Mouse (Mus musculus) myocyte (in vitro differentiated cells): ENCODE results near the gene Slc35a2. TPM values are rescaled to one million over a fixed set of nuclear protein-coding genes. Genes with fewer than 3 reads are reported as not detected.

Experiments used
- H3K27me3 ChIP-seq: one replicate; pipeline ENCODE4 v1.6.1; 2011; ENCODE audit not compliant: control insufficient read depth, insufficient read depth, insufficient read length
- H3K36me3 ChIP-seq: one replicate; pipeline ENCODE4 v1.6.1; 2011; ENCODE audit not compliant: control insufficient read depth, insufficient read depth
- H3K4me2 ChIP-seq: one replicate; pipeline ENCODE4 v1.6.1; 2011; ENCODE audit warnings: low read depth, control low read depth
- H3K4me3 ChIP-seq: one replicate; pipeline ENCODE4 v1.5.1; 2011; ENCODE audit warnings: mild to moderate bottlenecking, control low read depth, moderate library complexity
- H3K79me2 ChIP-seq: one replicate; pipeline ENCODE4 v1.6.1; 2011; ENCODE audit not compliant: control insufficient read depth, insufficient read depth
- H3ac ChIP-seq: one replicate; pipeline ENCODE4 v1.6.1; 2011; ENCODE audit not compliant: control insufficient read depth, insufficient read length
- CEBPB ChIP-seq: IDR thresholded peaks from 2 replicates; pipeline ENCODE4 v1.6.1; 2011; ENCODE audit warnings: mild to moderate bottlenecking, moderate library complexity; ENCODE audit not compliant: poor library complexity, insufficient read depth, severe bottlenecking
- E2F4 ChIP-seq: IDR thresholded peaks from one replicate; pipeline ENCODE4 v1.6.1; 2011; ENCODE audit warnings: mild to moderate bottlenecking, control low read depth, moderate library complexity; ENCODE audit not compliant: insufficient read depth
- MAX ChIP-seq: IDR thresholded peaks from one replicate; pipeline ENCODE4 v1.6.1; 2011; ENCODE audit warnings: low read depth, mild to moderate bottlenecking, control low read depth
- MYOD1 ChIP-seq, 3 experiments: IDR thresholded peaks; one replicate each; pipeline ENCODE4 v1.6.1; 2011; ENCODE audit warnings: control low read depth in 2 of 3, low read depth in 2 of 3, mild to moderate bottlenecking in 2 of 3, moderate library complexity in 1 of 3; ENCODE audit not compliant: insufficient read length in 2 of 3, control insufficient read depth in 1 of 3
- MYOG ChIP-seq, 3 experiments: IDR thresholded peaks; one replicate each; pipeline ENCODE4 v1.6.1; 2011; ENCODE audit warnings: control low read depth in 2 of 3, low read depth in 2 of 3, mild to moderate bottlenecking in 2 of 3; ENCODE audit not compliant: insufficient read length in 2 of 3, control insufficient read depth in 1 of 3, insufficient read depth in 1 of 3
- POLR2A ChIP-seq: IDR thresholded peaks from one replicate; pipeline ENCODE4 v1.6.1; 2011; ENCODE audit warnings: low read depth, mild to moderate bottlenecking, control low read depth, moderate library complexity; ENCODE audit not compliant: insufficient read length
- POLR2AphosphoS2 ChIP-seq: IDR thresholded peaks from one replicate; pipeline ENCODE4 v1.6.1; 2011; ENCODE audit warnings: low read depth, control low read depth; ENCODE audit not compliant: insufficient read length
- REST ChIP-seq: IDR thresholded peaks from one replicate; pipeline ENCODE4 v1.6.1; 2011; ENCODE audit warnings: mild to moderate bottlenecking, control low read depth, moderate library complexity; ENCODE audit not compliant: insufficient read depth, insufficient read length
- SRF ChIP-seq: IDR thresholded peaks from one replicate; pipeline ENCODE4 v1.6.1; 2011; ENCODE audit warnings: low read depth; ENCODE audit not compliant: control insufficient read depth, insufficient read length
- TCF12 ChIP-seq: IDR thresholded peaks from one replicate; pipeline ENCODE4 v1.6.1; 2011; ENCODE audit warnings: mild to moderate bottlenecking, control low read depth; ENCODE audit not compliant: poor library complexity, insufficient read depth, severe bottlenecking
- TCF3 ChIP-seq: IDR thresholded peaks from one replicate; pipeline ENCODE4 v1.6.1; 2011; ENCODE audit warnings: low read depth, control low read depth; ENCODE audit not compliant: insufficient read length
- USF1 ChIP-seq: IDR thresholded peaks from one replicate; pipeline ENCODE4 v1.6.1; 2011; ENCODE audit warnings: low read depth, mild to moderate bottlenecking, control low read depth, moderate library complexity
- polyA plus RNA-seq: library from polyadenylated mRNA; unstranded; fragments of >200 nt; fragmentation: generic; extraction: Trizol; gene quantifications from one replicate; pipeline ENCODE4 v1.2.1, GENCODE M21; 2012; ENCODE audit warnings: missing spikeins

The Slc35a2 gene
- polyA plus RNA-seq, 1 experiment = 32.9 TPM

- peak overlapping the region; percentile 84 for H3ac ChIP-seq
- H3K36me3 ChIP-seq = no peaks in the 10 kb centered on the region
- peak overlapping the region; percentile 90 for H3K4me2 ChIP-seq
- H3K4me3 ChIP-seq = peak overlapping the region; percentile 49
- peaks cover 48% of the 10 kb centered on the region for H3K79me2 ChIP-seq
- TF ChIP-seq E2F4 = no peak
- no peak for TF ChIP-seq REST
- TF ChIP-seq POLR2AphosphoS2 = no peak
- no peak for TF ChIP-seq USF1
- TF ChIP-seq MAX = no peak
- TF ChIP-seq MYOD1 (IDR thresholded peaks at IDR 0.05; ENCODE audit: control insufficient read depth in 1 of 3, insufficient read length in 2 of 3, low read depth in 2 of 3) = no peak
- H3K27me3 ChIP-seq = no peaks in the 10 kb centered on the region
Measured at GRCm38 (mm10) chrX:7842318-7842717, 41.5 kb upstream of the Slc35a2 start.

DNA sequence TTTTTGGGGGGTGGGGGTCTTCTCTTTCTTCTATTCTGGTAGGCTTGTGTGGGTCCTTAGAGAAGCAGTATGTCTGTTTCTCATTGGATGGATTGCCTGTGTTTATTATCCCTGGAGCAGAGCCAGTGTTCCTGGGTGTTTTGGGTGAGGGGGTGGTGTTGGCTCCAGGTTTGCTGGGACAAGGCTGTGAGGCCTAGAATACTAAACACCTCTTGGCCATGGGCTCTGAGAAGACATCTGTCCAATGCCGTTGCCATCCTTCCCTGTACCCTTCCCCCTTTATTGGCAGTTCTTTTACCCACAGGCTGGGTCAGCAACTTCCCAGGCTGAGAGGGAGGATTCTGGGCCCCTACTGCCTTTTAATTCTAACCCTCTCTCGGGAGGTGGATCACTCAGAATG is 36.0 kb upstream of the Slc35a2 start:
- no peak for TF ChIP-seq SRF
- TF ChIP-seq MYOD1 (IDR thresholded peaks at IDR 0.05; ENCODE audit: control insufficient read depth in 1 of 3, insufficient read length in 2 of 3, low read depth in 2 of 3) = no peak
- TF ChIP-seq REST = no peak
- no peak for TF ChIP-seq TCF12
- H3K36me3 ChIP-seq = no peaks in the 10 kb centered on the region
- peaks cover 43% of the 10 kb centered on the region for H3K79me2 ChIP-seq

GRCm38 (mm10) chrX:7854578-7854977 is 29.2 kb upstream of the Slc35a2 start:
- H3ac ChIP-seq = no peak overlapping the region
- H3K27me3 ChIP-seq = no peaks in the 10 kb centered on the region
- H3K4me3 ChIP-seq = no peak overlapping the region
- TF ChIP-seq MAX (no peak), USF1 (no peak), TCF12 (no peak), E2F4 (no peak), SRF (no peak), TCF3 (no peak), CEBPB (no peak), POLR2AphosphoS2 (no peak), POLR2A (no peak), MYOG (IDR thresholded peaks at IDR 0.05; ENCODE audit: control insufficient read depth in 1 of 3, insufficient read depth in 1 of 3, insufficient read length in 2 of 3, low read depth in 2 of 3) (no peak), MYOD1 (IDR thresholded peaks at IDR 0.05; ENCODE audit: control insufficient read depth in 1 of 3, insufficient read length in 2 of 3, low read depth in 2 of 3) (no peak), REST (no peak)
- H3K36me3 ChIP-seq = peaks cover 5% of the 10 kb centered on the region
- no peak overlapping the region for H3K4me2 ChIP-seq
- peaks cover 7% of the 10 kb centered on the region for H3K79me2 ChIP-seq

More for the DNA sequence above, 36.0 kb upstream of the Slc35a2 start:
- H3K4me2 ChIP-seq = no peak overlapping the region
- H3ac ChIP-seq = no peak overlapping the region
- no peak overlapping the region for H3K4me3 ChIP-seq
- no peaks in the 10 kb centered on the region for H3K27me3 ChIP-seq

DNA sequence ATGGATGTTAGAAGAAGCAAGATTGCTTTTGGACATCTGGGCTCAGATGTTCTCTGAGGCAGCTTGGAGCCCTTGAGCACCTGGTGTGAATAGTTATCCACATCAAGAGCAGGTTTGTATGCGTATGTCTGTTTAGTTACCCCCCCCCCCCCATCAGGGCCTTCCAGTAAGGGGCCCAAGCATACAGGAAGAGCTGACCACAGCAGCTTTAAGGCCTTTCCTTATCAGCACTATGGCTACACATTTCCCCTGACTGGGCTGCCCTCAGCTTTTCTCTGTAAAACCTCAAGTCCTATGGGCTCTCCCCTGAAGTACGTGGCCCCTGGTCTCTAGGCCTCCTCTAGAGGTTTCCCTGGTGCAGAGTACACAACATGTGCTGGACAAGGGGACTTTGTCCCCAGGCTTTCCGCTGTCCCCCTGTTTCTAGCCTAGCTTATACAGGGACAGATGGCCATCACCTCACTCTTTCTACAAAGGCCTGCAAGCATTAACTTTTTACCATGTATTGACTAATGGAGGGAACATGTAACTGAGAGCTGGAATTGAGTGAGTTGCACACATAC is 24.6 kb upstream of the Slc35a2 start:
- no peak overlapping the region for H3ac ChIP-seq
- H3K4me2 ChIP-seq = no peak overlapping the region
- peaks cover 5% of the 10 kb centered on the region for H3K36me3 ChIP-seq
- no peak overlapping the region for H3K4me3 ChIP-seq
- no peak for TF ChIP-seq CEBPB
- no peak for TF ChIP-seq SRF
- TF ChIP-seq REST = no peak
- TF ChIP-seq E2F4 = no peak
- TF ChIP-seq MAX = no peak
- no peak for TF ChIP-seq MYOD1 (IDR thresholded peaks at IDR 0.05; ENCODE audit: control insufficient read depth in 1 of 3, insufficient read length in 2 of 3, low read depth in 2 of 3)
- TF ChIP-seq TCF3 = no peak
- TF ChIP-seq POLR2AphosphoS2 = no peak
- no peak for TF ChIP-seq TCF12
- TF ChIP-seq USF1 = no peak
- TF ChIP-seq POLR2A = no peak
- no peak for TF ChIP-seq MYOG (IDR thresholded peaks at IDR 0.05; ENCODE audit: control insufficient read depth in 1 of 3, insufficient read depth in 1 of 3, insufficient read length in 2 of 3, low read depth in 2 of 3)
- H3K27me3 ChIP-seq = no peaks in the 10 kb centered on the region
- H3K79me2 ChIP-seq = peaks cover 19% of the 10 kb centered on the region

DNA sequence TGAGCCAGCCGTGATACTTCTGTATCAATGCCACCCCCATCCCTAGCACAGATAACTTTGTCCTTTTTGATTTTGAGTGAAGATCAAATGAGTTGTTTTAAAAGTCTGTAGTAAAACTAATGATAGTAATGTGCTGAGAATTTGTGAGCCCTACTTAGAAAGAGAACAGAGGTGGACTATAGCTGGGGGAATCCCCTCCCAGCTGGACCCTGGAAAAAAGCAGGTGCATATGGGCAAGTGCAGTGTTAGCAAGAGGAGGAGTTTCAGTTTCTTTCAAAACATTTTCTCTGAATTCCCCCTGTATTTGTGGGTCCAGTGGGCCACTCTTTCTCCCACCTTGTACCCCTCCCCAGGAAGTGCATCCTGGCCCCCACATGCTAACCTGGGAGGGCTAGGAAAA is 20.6 kb upstream of the Slc35a2 start:
- no peak overlapping the region for H3K4me3 ChIP-seq
- TF ChIP-seq MYOD1 (IDR thresholded peaks at IDR 0.05; ENCODE audit: control insufficient read depth in 1 of 3, insufficient read length in 2 of 3, low read depth in 2 of 3) (no peak), SRF (no peak), TCF12 (no peak), CEBPB (no peak), TCF3 (no peak), POLR2AphosphoS2 (no peak), POLR2A (no peak), MYOG (IDR thresholded peaks at IDR 0.05; ENCODE audit: control insufficient read depth in 1 of 3, insufficient read depth in 1 of 3, insufficient read length in 2 of 3, low read depth in 2 of 3) (no peak), REST (no peak)
- no peaks in the 10 kb centered on the region for H3K27me3 ChIP-seq
- H3ac ChIP-seq = no peak overlapping the region
- H3K36me3 ChIP-seq = peaks cover 5% of the 10 kb centered on the region
- H3K4me2 ChIP-seq = no peak overlapping the region
- H3K79me2 ChIP-seq = peaks cover 22% of the 10 kb centered on the region
